Mouse (Mus musculus) intestine, postnatal 0 days (tissue): ENCODE measurements around the gene Pla1a. TPM values are rescaled to one million over a fixed set of nuclear protein-coding genes. Genes with fewer than 3 reads are reported as not detected.
A peak's percentile ranks its signal among the peaks of the same experiment; 100 is the strongest.

ENCODE experiments used
- ATAC-seq: fragments of 200-750 bp; cut with Nextera tagmentation; 2 replicates; pipeline ENCODE4 v1.8.0; 2017; ENCODE audit warnings: mild to moderate bottlenecking, moderate TSS enrichment, moderate library complexity
- H3K27ac ChIP-seq: fragments of 300-500 bp; sonication (generic); 2 replicates; pipeline ENCODE4 v1.5.1; 2014; ENCODE audit warnings: mild to moderate bottlenecking, low read depth, low read length, moderate library complexity
- H3K27me3 ChIP-seq: fragments of 300-500 bp; sonication (generic); replicated peaks from 2 replicates; pipeline ENCODE4 v1.6.1; 2014; ENCODE audit warnings: low read length, mixed read lengths; ENCODE audit not compliant: control insufficient read depth, insufficient read depth
- H3K36me3 ChIP-seq: fragments of 300-500 bp; sonication (generic); 2 replicates; pipeline ENCODE4 v1.6.1; 2014; ENCODE audit warnings: mild to moderate bottlenecking, moderate library complexity; ENCODE audit not compliant: control insufficient read depth, insufficient read depth
- H3K4me1 ChIP-seq: fragments of 300-500 bp; sonication (generic); replicated peaks from 2 replicates; pipeline ENCODE4 v1.6.1; 2014; ENCODE audit warnings: antibody characterized with exemption, low read length, mixed read lengths; ENCODE audit not compliant: control insufficient read depth, insufficient read depth
- H3K4me2 ChIP-seq: fragments of 300-500 bp; sonication (generic); replicated peaks from 2 replicates; pipeline ENCODE4 v1.6.1; 2014; ENCODE audit warnings: low read depth, mild to moderate bottlenecking, moderate library complexity
- H3K4me3 ChIP-seq: fragments of 300-500 bp; sonication (generic); 2 replicates; pipeline ENCODE4 v1.5.1; 2014; ENCODE audit warnings: low read depth, low read length
- H3K9ac ChIP-seq: fragments of 300-500 bp; sonication (generic); 2 replicates; pipeline ENCODE4 v1.6.1; 2014; ENCODE audit warnings: mild to moderate bottlenecking, low read depth, low read length
- H3K9me3 ChIP-seq: fragments of 300-500 bp; sonication (generic); 2 replicates; pipeline ENCODE4 v1.6.1; 2016; ENCODE audit warnings: mixed run types; ENCODE audit not compliant: control insufficient read depth
- CTCF ChIP-seq: sonication (generic); IDR thresholded peaks from 2 replicates; pipeline ENCODE4 v1.5.1; 2016; ENCODE audit warnings: low read depth, mild to moderate bottlenecking, control low read depth, antibody characterized with exemption, moderate library complexity
- WGBS: fragments of 180-500 bp; shearing (Covaris S2); extraction: QIAGEN DNeasy Blood & Tissue Kit; methylation state at CpG from one replicate; pipeline ENCODE4 v1.1.7; 2014; 5-methylcytosine and 5-hydroxymethylcytosine counted together
- polyA plus RNA-seq: library from polyadenylated mRNA; unstranded; fragments of >200 nt; fragmentation: Nextera tagmentation; extraction: Ambion mirVana; gene quantifications from 2 replicates; pipeline ENCODE4 v1.2.1, GENCODE M21; 2015

The Pla1a gene
- polyA plus RNA-seq, 1 experiment from 2014 or later, result 1.8 TPM

GRCm38 (mm10) chr16:38467917-38468705 lies 35.2 kb upstream of the Pla1a start:
- peak; percentile 78 for ATAC-seq
- no peaks in the 10 kb centered on the region for H3K9me3 ChIP-seq
- no peak overlapping the region for H3K9ac ChIP-seq
- 43% methylated on average over 8 of the region's 8 CpGs for WGBS
- no peak overlapping the region for H3K4me3 ChIP-seq
- no peaks in the 10 kb centered on the region for H3K36me3 ChIP-seq
- H3K27ac ChIP-seq, result peak overlapping the region; percentile 62; the same call in 1 of the 2 replicates
- no peak for TF ChIP-seq CTCF
- H3K27me3 ChIP-seq, result no peaks in the 10 kb centered on the region
- H3K4me1 ChIP-seq, result no peaks in the 10 kb centered on the region
- no peak overlapping the region for H3K4me2 ChIP-seq

- Histone ChIP-seq H3K4me1 (no peaks in the 10 kb centered on the region), H3K9ac (no peak overlapping the region), H3K9me3 (no peaks in the 10 kb centered on the region), H3K36me3 (no peaks in the 10 kb centered on the region), H3K27ac (peak overlapping the region; percentile 60; the same call in 1 of the 2 replicates), H3K4me2 (no peak overlapping the region), H3K4me3 (no peak overlapping the region), H3K27me3 (no peaks in the 10 kb centered on the region)
- 64% methylated on average over 13 of the region's 13 CpGs for WGBS
- peak; percentile 71 for ATAC-seq
- TF ChIP-seq CTCF, result no peak
Observed at GRCm38 (mm10) chr16:38467091-38467916, 34.4 kb upstream of the Pla1a start.

GRCm38 (mm10) chr16:38466089-38466488 lies 33.1 kb upstream of the Pla1a start:
- no peak for ATAC-seq
- 60% methylated on average over 4 of the region's 4 CpGs for WGBS
- no peak overlapping the region for H3K9ac ChIP-seq
- no peaks in the 10 kb centered on the region for H3K36me3 ChIP-seq
- H3K4me3 ChIP-seq, result no peak overlapping the region
- H3K27ac ChIP-seq, result no peak overlapping the region
- H3K9me3 ChIP-seq, result no peaks in the 10 kb centered on the region
- no peak overlapping the region for H3K4me2 ChIP-seq
- no peak for TF ChIP-seq CTCF
- no peaks in the 10 kb centered on the region for H3K27me3 ChIP-seq
- no peaks in the 10 kb centered on the region for H3K4me1 ChIP-seq

- Histone ChIP-seq H3K27me3 (no peaks in the 10 kb centered on the region), H3K4me1 (no peaks in the 10 kb centered on the region), H3K4me2 (no peak overlapping the region), H3K27ac (no peak overlapping the region), H3K36me3 (no peaks in the 10 kb centered on the region), H3K9ac (no peak overlapping the region), H3K9me3 (no peaks in the 10 kb centered on the region), H3K4me3 (no peak overlapping the region)
- no peak for ATAC-seq
- no peak for TF ChIP-seq CTCF
- WGBS, result 89% methylated on average over 5 of the region's 5 CpGs
Observed at GRCm38 (mm10) chr16:38463305-38463704, 30.4 kb upstream of the Pla1a start.

- WGBS, result 84% methylated on average over 7 of the region's 7 CpGs
- H3K4me1 ChIP-seq, result no peaks in the 10 kb centered on the region
- no peak for ATAC-seq
- H3K9ac ChIP-seq, result no peak overlapping the region
- H3K27ac ChIP-seq, result no peak overlapping the region
- no peak for TF ChIP-seq CTCF
- no peaks in the 10 kb centered on the region for H3K27me3 ChIP-seq
- no peaks in the 10 kb centered on the region for H3K9me3 ChIP-seq
- H3K36me3 ChIP-seq, result no peaks in the 10 kb centered on the region
- no peak overlapping the region for H3K4me2 ChIP-seq
- H3K4me3 ChIP-seq, result no peak overlapping the region
Observed at GRCm38 (mm10) chr16:38462161-38462560, 29.2 kb upstream of the Pla1a start.

- Histone ChIP-seq H3K9ac (no peak overlapping the region), H3K4me2 (no peak overlapping the region), H3K27ac (no peak overlapping the region), H3K9me3 (no peaks in the 10 kb centered on the region), H3K27me3 (no peaks in the 10 kb centered on the region), H3K36me3 (no peaks in the 10 kb centered on the region), H3K4me3 (no peak overlapping the region), H3K4me1 (no peaks in the 10 kb centered on the region)
- no peak for TF ChIP-seq CTCF
- no peak for ATAC-seq
- 85% methylated on average over 8 of the region's 8 CpGs for WGBS
Observed at GRCm38 (mm10) chr16:38461749-38462148, 28.8 kb upstream of the Pla1a start.
